Mouse (Mus musculus) CH12.LX (cell line): ENCODE measurements around the gene Hmgcll1.
"Not testable (repeated sequence)": the region's sequence is repeated elsewhere in the genome, so short reads cannot be mapped to it uniquely, and the experiment has no call there.

Source experiments
- CTCF ChIP-seq, 2 experiments: IDR thresholded peaks in 1 of 2; conservative IDR thresholded peaks in 1 of 2; 2 replicates each; pipeline ENCODE4 v1.5.1; 2011 to 2012; ENCODE audit warnings: low read depth in 2 of 2, low read length in 2 of 2, improper control_type of control experiment in 1 of 2, inconsistent platforms in 1 of 2, mild to moderate bottlenecking in 1 of 2, moderate library complexity in 1 of 2
- ELF1 ChIP-seq: IDR thresholded peaks from 2 replicates; pipeline ENCODE4 v1.6.1; 2014; ENCODE audit warnings: low read depth, mild to moderate bottlenecking, inconsistent platforms, low read length, improper control_type of control experiment
- EP300 ChIP-seq: IDR thresholded peaks from 2 replicates; pipeline ENCODE4 v1.6.1; 2011; ENCODE audit warnings: low read length, improper control_type of control experiment
- ETS1 ChIP-seq: conservative IDR thresholded peaks from 2 replicates; pipeline ENCODE4 v1.6.1; 2012; ENCODE audit warnings: low read depth, mild to moderate bottlenecking, inconsistent platforms, low read length, improper control_type of control experiment, moderate library complexity
- SMC3 ChIP-seq: IDR thresholded peaks from 2 replicates; pipeline ENCODE4 v1.6.1; 2011; ENCODE audit warnings: low read depth, low read length, improper control_type of control experiment
- ZC3H11A ChIP-seq: IDR thresholded peaks from 2 replicates; pipeline ENCODE4 v1.6.1; 2012; ENCODE audit warnings: low read depth, mild to moderate bottlenecking, inconsistent platforms, low read length, improper control_type of control experiment

- TF ChIP-seq ZC3H11A; EP300; CTCF (conservative IDR thresholded peaks at IDR 0.05 in 1 of 2, IDR thresholded peaks at IDR 0.05 in 1 of 2; ENCODE audit: low read depth in 2 of 2, low read length in 2 of 2); ETS1; SMC3; ELF1: not testable (repeated sequence)
Measured at GRCm38 (mm10) chr9:76104416-76104815, 89.8 kb downstream of the Hmgcll1 start.
